24 mouse cellular contexts compared by ENCODE assay signal in the genomic region with DNA sequence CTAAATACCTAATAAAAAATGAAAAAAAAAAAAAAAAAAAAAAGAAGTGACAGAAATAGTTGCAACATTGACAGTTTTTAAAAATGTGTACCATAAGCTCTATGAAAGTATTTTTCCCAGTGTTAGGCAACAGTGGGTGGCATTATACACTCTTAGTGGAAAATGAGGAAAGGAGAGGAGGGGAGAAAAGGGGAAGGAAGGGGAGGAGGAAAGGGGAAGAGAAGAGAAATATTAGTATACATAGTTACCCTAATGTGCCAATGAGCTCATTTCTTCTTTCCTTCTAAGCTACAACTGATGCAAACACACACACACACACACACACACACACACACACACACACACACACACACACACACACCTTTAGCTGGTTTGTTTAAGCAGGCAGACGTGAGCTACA.
"Had no signal": no experiment of that assay in that cellular context is flagged by ENCODE, and none has a peak within 500 bp of the region (broad histone marks: within the 10 kb centered on the region; RNA-seq: fewer than 3 reads in every experiment).

No protein-coding gene starts in this region.

- H3K4me1 ChIP-seq: heart, embryonic 13.5 days; heart, embryonic 15.5 days; hindbrain, embryonic 13.5 days; hindbrain, embryonic 15.5 days; kidney, embryonic 15.5 days; limb, embryonic 10.5 days; limb, embryonic 12.5 days; liver, embryonic 13.5 days had no signal

- H3K27ac ChIP-seq: gastrocnemius, adult 2 months; heart, adult 2 months; heart, embryonic 13.5 days; heart, embryonic 15.5 days; hindbrain, embryonic 13.5 days; hindbrain, embryonic 15.5 days; hindbrain, postnatal 0 days; kidney, embryonic 15.5 days; kidney, postnatal 0 days; layer of hippocampus, adult 2 months; left cerebral cortex, adult 2 months; limb, embryonic 10.5 days; limb, embryonic 12.5 days; liver, embryonic 13.5 days had no signal

- DNase-seq: gastrocnemius, adult 2 months; gastrocnemius, postnatal 10 days; gastrocnemius, postnatal 25 days; heart, adult 11 months; heart, adult 2 months; kidney, adult 11 months; kidney, adult 2 months; kidney, adult 9 months; kidney, postnatal 14 days; kidney, postnatal 36 days; liver; liver, embryonic 13.5 days had no signal

- ATAC-seq: hindbrain, postnatal 0 days; intestine, embryonic 16.5 days had no signal

- H3K4me3 ChIP-seq: gastrocnemius, adult 2 months; heart, adult 2 months; heart, embryonic 13.5 days; heart, embryonic 15.5 days; hindbrain, embryonic 13.5 days; hindbrain, embryonic 15.5 days; kidney, embryonic 15.5 days; layer of hippocampus, adult 2 months; left cerebral cortex, adult 2 months; limb, embryonic 10.5 days; limb, embryonic 12.5 days; liver, embryonic 13.5 days had no signal
